Mouse (Mus musculus): ENCODE measurements around the gene Ube2k. TPM values are rescaled to one million over a fixed set of nuclear protein-coding genes. Genes with fewer than 3 reads are reported as not detected.

The Ube2k gene
- polyA plus RNA-seq, 1 experiment from 2014 or later: 132 TPM

- no peak for DNase-seq
- Histone ChIP-seq H3K9me3 (ENCODE audit: low read depth, low read length) (no peaks in the 10 kb centered on the region), H3K36me3 (ENCODE audit: insufficient read depth) (peaks cover 77% of the 10 kb centered on the region), H3K4me2 (no peak overlapping the region), H3K27me3 (ENCODE audit: insufficient read depth, low read length) (no peaks in the 10 kb centered on the region), H3K9ac (no peak overlapping the region), H3K4me3 (ENCODE audit: low read depth, low read length) (no peak overlapping the region), H3K4me1 (ENCODE audit: insufficient read depth) (no peaks in the 10 kb centered on the region), H3K27ac (ENCODE audit: low read depth) (no peak overlapping the region)
- no peak for TF ChIP-seq CTCF (IDR thresholded peaks at IDR 0.05; ENCODE audit: low read depth)
- no peak for ATAC-seq (ENCODE audit: insufficient read depth)
- WGBS: 96% methylated on average over 1 of the region's 1 CpGs
Observed at GRCm38 (mm10) chr5:65638896-65639295, 101.9 kb downstream of the Ube2k start.

Other genes starting within 250 kb of the Ube2k start
- 99.9 and 101 TPM in 2 replicates for gene Rfc1, start 201.6 kb upstream of the Ube2k start, polyA plus RNA-seq (2014; fragmentation: Nextera tagmentation; extraction: Ambion mirVana)
- not detected in 2 replicates for gene Klb, start 188.9 kb upstream of the Ube2k start, polyA plus RNA-seq (2014; fragmentation: Nextera tagmentation; extraction: Ambion mirVana)
- gene Rpl9, start 145.8 kb upstream of the Ube2k start, polyA plus RNA-seq (2014; fragmentation: Nextera tagmentation; extraction: Ambion mirVana): 1,211 and 1,227 TPM in 2 replicates
- gene Lias, start 145.7 kb upstream of the Ube2k start, polyA plus RNA-seq (2014; fragmentation: Nextera tagmentation; extraction: Ambion mirVana): 54.5 and 58.9 TPM in 2 replicates
- 118 and 120 TPM in 2 replicates for gene Ugdh, start 101.3 kb upstream of the Ube2k start, polyA plus RNA-seq (2014; fragmentation: Nextera tagmentation; extraction: Ambion mirVana)
- not detected in 2 replicates for gene Gm43552, start 44.4 kb upstream of the Ube2k start, polyA plus RNA-seq (2014; fragmentation: Nextera tagmentation; extraction: Ambion mirVana)
- gene Smim14, start within 50 bp of the Ube2k start, polyA plus RNA-seq (2014; fragmentation: Nextera tagmentation; extraction: Ambion mirVana): 83.0 and 91.2 TPM in 2 replicates
- 107 and 113 TPM in 2 replicates for gene Pds5a, start 161.0 kb downstream of the Ube2k start, polyA plus RNA-seq (2014; fragmentation: Nextera tagmentation; extraction: Ambion mirVana)
- gene N4bp2, start 226.3 kb downstream of the Ube2k start, polyA plus RNA-seq (2014; fragmentation: Nextera tagmentation; extraction: Ambion mirVana): 33.0 and 33.2 TPM in 2 replicates

Measured in lung, embryonic 14.5 days (tissue).